Mouse (Mus musculus): ENCODE results near the gene Afmid. TPM values are rescaled to one million over a fixed set of nuclear protein-coding genes. Genes with fewer than 3 reads are reported as not detected.

Afmid gene
- polyA plus RNA-seq, 1 experiment from 2014 or later = 5.3 TPM

- no peak overlapping the region for H3K4me3 ChIP-seq
- no peaks in the 10 kb centered on the region for H3K36me3 ChIP-seq
- peaks cover 12% of the 10 kb centered on the region for H3K4me1 ChIP-seq
- H3K9me3 ChIP-seq = no peaks in the 10 kb centered on the region
- H3K27ac ChIP-seq = no peak overlapping the region
- H3K27me3 ChIP-seq = no peaks in the 10 kb centered on the region
- H3K4me2 ChIP-seq = no peak overlapping the region
- no peak overlapping the region for H3K9ac ChIP-seq
- 82% methylated on average over 2 of the region's 2 CpGs for WGBS
- no peak for ATAC-seq (ENCODE audit: borderline replicate concordance, extremely low read depth, low FRiP score, low TSS enrichment)
Measured at GRCm38 (mm10) chr11:117843434-117843833, 17.7 kb downstream of the Afmid start.

DNA sequence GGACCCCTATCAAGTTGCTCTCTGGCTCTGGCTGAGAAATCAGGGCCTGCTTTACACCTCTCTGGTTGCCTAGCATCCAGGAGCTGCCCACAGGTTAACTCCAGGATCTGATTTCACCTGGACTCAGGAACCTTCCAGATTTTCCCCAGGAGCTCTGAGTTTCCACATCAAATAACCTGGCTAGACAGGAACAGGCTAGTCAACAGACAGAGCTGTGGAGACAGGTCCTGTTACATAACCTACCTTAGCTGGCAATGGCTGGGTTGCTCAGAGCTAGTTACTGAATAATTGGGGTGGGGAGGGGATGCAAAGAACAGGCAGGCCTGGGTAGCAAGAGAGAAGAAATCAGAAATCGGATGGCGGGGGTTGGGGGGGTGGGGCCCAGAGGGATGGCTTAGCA lies 19.3 kb downstream of the Afmid start:
- no peak overlapping the region for H3K4me3 ChIP-seq
- H3K4me1 ChIP-seq = peaks cover 19% of the 10 kb centered on the region
- H3K9me3 ChIP-seq = no peaks in the 10 kb centered on the region
- H3K27ac ChIP-seq = peak overlapping the region; percentile 25; the same call in 1 of the 2 replicates
- WGBS = 45% methylated on average over 2 of the region's 2 CpGs
- H3K36me3 ChIP-seq = no peaks in the 10 kb centered on the region
- H3K9ac ChIP-seq = no peak overlapping the region
- H3K27me3 ChIP-seq = no peaks in the 10 kb centered on the region
- no peak overlapping the region for H3K4me2 ChIP-seq
- no peak for ATAC-seq (ENCODE audit: borderline replicate concordance, extremely low read depth, low FRiP score, low TSS enrichment)

GRCm38 (mm10) chr11:117845651-117846050 lies 19.9 kb downstream of the Afmid start:
- Histone ChIP-seq H3K9ac (no peak overlapping the region), H3K27me3 (no peaks in the 10 kb centered on the region), H3K4me2 (no peak overlapping the region), H3K4me1 (peaks cover 25% of the 10 kb centered on the region), H3K9me3 (no peaks in the 10 kb centered on the region), H3K4me3 (no peak overlapping the region), H3K36me3 (no peaks in the 10 kb centered on the region), H3K27ac (no peak overlapping the region)
- whole genome bisulfite sequencing = 71% methylated on average over 2 of the region's 2 CpGs
- no peak for ATAC-seq (ENCODE audit: borderline replicate concordance, extremely low read depth, low FRiP score, low TSS enrichment)

DNA sequence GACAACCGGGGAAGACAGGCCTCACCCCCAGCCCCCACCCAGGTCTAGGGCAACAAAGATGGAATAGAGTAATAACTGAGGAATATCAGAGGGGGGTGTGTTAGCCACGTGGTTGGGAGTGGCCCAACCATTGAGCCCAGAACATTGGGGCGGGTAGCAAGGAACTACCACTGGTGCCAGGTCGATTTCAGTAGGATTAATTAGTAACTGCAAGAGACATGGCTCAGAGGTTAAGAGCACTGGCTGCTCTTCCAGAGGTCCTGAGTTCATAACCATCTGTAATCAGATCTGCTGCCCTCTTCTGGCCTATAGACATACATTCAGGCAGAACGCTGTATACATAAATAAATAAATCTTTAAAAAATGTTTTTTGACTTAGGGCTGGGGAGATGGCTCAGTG lies 20.9 kb downstream of the Afmid start:
- no peak overlapping the region for H3K27ac ChIP-seq
- peaks cover 6% of the 10 kb centered on the region; the same call in 1 of the 2 replicates for H3K36me3 ChIP-seq
- no peak overlapping the region for H3K4me2 ChIP-seq
- no peak overlapping the region for H3K9ac ChIP-seq
- H3K27me3 ChIP-seq = no peaks in the 10 kb centered on the region
- H3K4me1 ChIP-seq = peaks cover 30% of the 10 kb centered on the region
- ATAC-seq (ENCODE audit: borderline replicate concordance, extremely low read depth, low FRiP score, low TSS enrichment) = no peak
- 47% methylated on average over 5 of the region's 5 CpGs for WGBS
- H3K9me3 ChIP-seq = no peaks in the 10 kb centered on the region
- H3K4me3 ChIP-seq = no peak overlapping the region

GRCm38 (mm10) chr11:117847593-117848215 lies 22.0 kb downstream of the Afmid start:
- Histone ChIP-seq H3K27me3 (no peaks in the 10 kb centered on the region), H3K4me3 (peak overlapping the region; percentile 79), H3K4me1 (peaks cover 30% of the 10 kb centered on the region), H3K9me3 (no peaks in the 10 kb centered on the region), H3K4me2 (peak overlapping the region; percentile 85), H3K9ac (peak overlapping the region; percentile 93; the same call in 1 of the 2 replicates), H3K36me3 (peaks cover 15% of the 10 kb centered on the region), H3K27ac (peak overlapping the region; percentile 99)
- WGBS = 72% methylated on average over 7 of the region's 7 CpGs
- no peak for ATAC-seq (ENCODE audit: borderline replicate concordance, extremely low read depth, low FRiP score, low TSS enrichment)

- Histone ChIP-seq H3K9me3 (no peaks in the 10 kb centered on the region), H3K9ac (peak overlapping the region; percentile 93), H3K4me1 (peaks cover 30% of the 10 kb centered on the region), H3K27ac (peak overlapping the region; percentile 99), H3K27me3 (no peaks in the 10 kb centered on the region), H3K4me3 (peak overlapping the region; percentile 79), H3K4me2 (peak overlapping the region; percentile 85), H3K36me3 (peaks cover 23% of the 10 kb centered on the region)
- ATAC-seq (ENCODE audit: borderline replicate concordance, extremely low read depth, low FRiP score, low TSS enrichment) = peak; percentile 85
- WGBS = 4% methylated on average over 19 of the region's 19 CpGs
Measured at GRCm38 (mm10) chr11:117848271-117848984, 22.7 kb downstream of the Afmid start.

DNA sequence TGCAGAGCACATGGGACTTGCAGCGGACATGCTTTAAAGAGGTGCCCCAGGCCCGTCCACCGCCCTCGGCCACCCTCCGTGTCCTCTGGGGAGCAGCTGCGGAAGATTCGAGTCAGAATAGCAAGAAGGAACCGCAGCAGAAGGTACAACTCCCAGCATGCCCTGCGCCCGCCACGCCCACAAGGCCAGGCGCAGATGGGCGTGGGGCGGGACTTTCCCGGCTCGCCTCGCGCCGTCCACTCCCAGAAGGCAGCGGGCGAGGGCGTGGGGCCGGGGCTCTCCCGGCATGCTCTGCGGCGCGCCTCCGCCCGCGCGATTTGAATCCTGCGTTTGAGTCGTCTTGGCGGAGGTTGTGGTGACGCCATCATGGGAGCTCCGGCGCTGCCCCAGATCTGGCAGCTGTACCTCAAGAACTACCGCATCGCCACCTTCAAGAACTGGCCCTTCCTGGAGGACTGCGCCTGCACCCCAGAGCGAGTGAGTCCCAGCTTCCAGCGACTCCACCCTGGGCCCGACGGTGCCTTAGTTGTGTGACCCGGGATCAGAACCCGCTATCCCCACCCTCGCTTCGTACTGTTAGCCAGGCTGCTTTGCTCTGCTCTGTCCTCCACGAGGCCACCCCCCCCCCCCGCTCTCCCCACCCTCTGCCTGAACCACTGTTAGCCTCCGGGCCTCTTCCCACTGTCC lies 23.4 kb downstream of the Afmid start, which contains the start of gene Birc5:
Gene Birc5, plus strand, starts transcription at position 267 of the 687 bp plus-strand sequence.
- H3K4me2 ChIP-seq = peak within 1 kb of the TSS; percentile 85
- no peaks in the 10 kb centered on the region for H3K9me3 ChIP-seq
- H3K27ac ChIP-seq = peak within 1 kb of the TSS; percentile 99
- no peaks in the 10 kb centered on the region for H3K27me3 ChIP-seq
- H3K36me3 ChIP-seq = peaks cover 30% of the 10 kb centered on the region
- peaks cover 30% of the 10 kb centered on the region for H3K4me1 ChIP-seq
- H3K4me3 ChIP-seq = peak within 1 kb of the TSS; percentile 79
- WGBS = under 1% methylated on average over 51 of the region's 51 CpGs
- peak; percentile 96 for ATAC-seq (ENCODE audit: borderline replicate concordance, extremely low read depth, low FRiP score, low TSS enrichment)
- H3K9ac ChIP-seq = peak within 1 kb of the TSS; percentile 93

DNA sequence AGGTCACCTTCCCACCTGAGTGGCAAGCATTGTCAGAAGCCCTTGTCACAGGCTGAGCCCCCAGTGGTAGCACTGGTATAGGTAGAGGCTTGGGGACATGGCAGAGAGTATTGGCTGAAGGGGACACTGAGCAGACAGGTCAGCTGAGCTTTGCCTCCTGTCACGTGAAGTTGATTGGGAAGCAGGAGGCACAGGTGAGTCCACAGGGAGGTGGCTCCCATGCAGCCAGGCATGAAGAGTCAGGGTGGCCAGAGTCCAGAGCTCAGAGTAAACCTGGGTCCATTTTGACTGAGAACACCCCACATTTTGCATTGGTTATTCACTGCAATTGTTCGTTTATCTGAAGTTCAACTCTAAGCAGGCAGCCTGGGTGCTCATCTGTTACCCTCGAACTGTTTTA lies 27.2 kb downstream of the Afmid start:
- no peak overlapping the region for H3K4me2 ChIP-seq
- ATAC-seq (ENCODE audit: borderline replicate concordance, extremely low read depth, low FRiP score, low TSS enrichment) = no peak
- no peak overlapping the region for H3K27ac ChIP-seq
- peaks cover 65% of the 10 kb centered on the region for H3K36me3 ChIP-seq
- no peaks in the 10 kb centered on the region for H3K9me3 ChIP-seq
- 80% methylated on average over 3 of the region's 3 CpGs for WGBS
- H3K4me1 ChIP-seq = peaks cover 24% of the 10 kb centered on the region
- no peak overlapping the region for H3K4me3 ChIP-seq
- H3K9ac ChIP-seq = no peak overlapping the region
- no peaks in the 10 kb centered on the region for H3K27me3 ChIP-seq

GRCm38 (mm10) chr11:117854241-117854640 lies 28.5 kb downstream of the Afmid start:
- H3K4me1 ChIP-seq = peaks cover 17% of the 10 kb centered on the region
- WGBS = 84% methylated on average over 9 of the region's 9 CpGs
- no peak overlapping the region for H3K4me2 ChIP-seq
- H3K4me3 ChIP-seq = no peak overlapping the region
- H3K9ac ChIP-seq = no peak overlapping the region
- H3K27me3 ChIP-seq = peaks cover 5% of the 10 kb centered on the region
- H3K9me3 ChIP-seq = no peaks in the 10 kb centered on the region
- peaks cover 65% of the 10 kb centered on the region for H3K36me3 ChIP-seq
- H3K27ac ChIP-seq = no peak overlapping the region
- ATAC-seq (ENCODE audit: borderline replicate concordance, extremely low read depth, low FRiP score, low TSS enrichment) = no peak

DNA sequence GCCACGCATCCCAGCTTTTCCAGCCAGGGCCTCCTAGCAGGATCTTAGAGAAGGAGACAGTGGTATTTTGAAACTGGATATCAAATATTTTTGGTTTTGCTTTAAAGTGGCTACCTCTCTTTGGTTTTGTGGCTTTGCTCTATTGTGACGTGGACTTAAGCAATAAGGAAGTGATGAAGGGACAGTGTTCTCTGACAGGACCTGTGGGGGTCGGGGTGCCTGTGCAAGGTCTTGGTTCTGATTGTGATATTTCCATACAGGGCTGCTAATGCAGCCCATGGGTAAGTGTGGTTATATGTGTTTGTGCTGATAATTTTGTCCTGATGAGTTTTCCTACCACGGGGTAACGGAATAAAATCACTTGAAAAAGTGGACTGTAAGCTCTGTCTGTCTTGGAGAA lies 29.6 kb downstream of the Afmid start:
- Histone ChIP-seq H3K4me1 (peaks cover 9% of the 10 kb centered on the region), H3K36me3 (peaks cover 65% of the 10 kb centered on the region), H3K9me3 (no peaks in the 10 kb centered on the region), H3K4me3 (no peak overlapping the region), H3K4me2 (no peak overlapping the region), H3K27me3 (peaks cover 16% of the 10 kb centered on the region), H3K9ac (no peak overlapping the region), H3K27ac (no peak overlapping the region)
- ATAC-seq (ENCODE audit: borderline replicate concordance, extremely low read depth, low FRiP score, low TSS enrichment) = no peak
- 92% methylated on average over 5 of the region's 5 CpGs for WGBS

- Histone ChIP-seq H3K9ac (no peak overlapping the region), H3K9me3 (no peaks in the 10 kb centered on the region), H3K4me2 (no peak overlapping the region), H3K4me3 (no peak overlapping the region), H3K36me3 (peaks cover 63% of the 10 kb centered on the region), H3K27ac (no peak overlapping the region), H3K27me3 (peaks cover 22% of the 10 kb centered on the region), H3K4me1 (peaks cover 8% of the 10 kb centered on the region)
- no peak for ATAC-seq (ENCODE audit: borderline replicate concordance, extremely low read depth, low FRiP score, low TSS enrichment)
- 72% methylated on average over 1 of the region's 1 CpGs for WGBS
Measured at GRCm38 (mm10) chr11:117855975-117856374, 30.3 kb downstream of the Afmid start.

DNA sequence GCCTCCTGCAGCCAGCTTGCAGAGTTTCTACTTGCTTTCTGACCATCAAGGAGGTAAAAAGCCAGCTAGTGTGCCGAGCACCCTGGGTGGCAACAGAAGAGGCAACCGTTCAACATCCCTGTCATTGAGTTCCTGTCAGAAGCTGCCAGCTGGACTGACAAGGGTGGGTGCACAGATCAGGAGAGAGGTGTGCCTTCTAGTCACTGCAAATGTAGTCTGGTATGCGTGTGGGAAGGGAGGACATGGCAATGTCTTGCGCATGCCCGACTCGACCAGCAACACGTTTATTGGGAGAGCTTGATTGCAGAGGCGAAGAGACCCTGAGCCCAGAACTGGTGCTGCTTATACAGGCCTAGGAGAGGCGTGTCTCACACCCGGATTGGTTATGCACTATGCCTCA lies 31.7 kb downstream of the Afmid start:
- Histone ChIP-seq H3K36me3 (peaks cover 52% of the 10 kb centered on the region), H3K9me3 (no peaks in the 10 kb centered on the region), H3K27me3 (peaks cover 36% of the 10 kb centered on the region), H3K4me1 (peaks cover 5% of the 10 kb centered on the region; the same call in 1 of the 2 replicates), H3K4me3 (no peak overlapping the region), H3K27ac (no peak overlapping the region), H3K4me2 (no peak overlapping the region), H3K9ac (no peak overlapping the region)
- 96% methylated on average over 10 of the region's 10 CpGs for WGBS
- ATAC-seq (ENCODE audit: borderline replicate concordance, extremely low read depth, low FRiP score, low TSS enrichment) = no peak

Data from lung, embryonic 15.5 days (tissue).